Mouse (Mus musculus) testis, adult 2 months (tissue): Measurements from ENCODE around the gene Cxcr4. TPM values are rescaled to one million over a fixed set of nuclear protein-coding genes. Genes with fewer than 3 reads are reported as not detected.
"Not testable (repeated sequence)": the region's sequence is repeated elsewhere in the genome, so short reads cannot be mapped to it uniquely, and the experiment has no call there.

Source experiments
- H3K27ac ChIP-seq: fragments of 200-500 bp; 2 replicates; pipeline ENCODE4 v1.5.1; 2012; ENCODE audit warnings: low read depth, low read length; ENCODE audit not compliant: control insufficient read depth, insufficient read depth
- H3K27me3 ChIP-seq: fragments of 200-500 bp; 2 replicates; pipeline ENCODE4 v1.6.1; 2012; ENCODE audit warnings: mild to moderate bottlenecking, low read length, moderate library complexity; ENCODE audit not compliant: control insufficient read depth, insufficient read depth
- H3K36me3 ChIP-seq: fragments of 200-500 bp; 2 replicates; pipeline ENCODE4 v1.6.1; 2012; ENCODE audit warnings: mild to moderate bottlenecking, low read length; ENCODE audit not compliant: control insufficient read depth, insufficient read depth
- H3K4me1 ChIP-seq: fragments of 200-500 bp; 2 replicates; pipeline ENCODE4 v1.6.1; 2012; ENCODE audit warnings: low read length; ENCODE audit not compliant: control insufficient read depth, insufficient read depth
- H3K4me3 ChIP-seq: fragments of 200-500 bp; 2 replicates; pipeline ENCODE4 v1.5.1; 2012; ENCODE audit warnings: low read depth, mild to moderate bottlenecking, low read length, moderate library complexity, mixed read lengths; ENCODE audit not compliant: control insufficient read depth
- CTCF ChIP-seq: fragments of 200-500 bp; IDR thresholded peaks from 2 replicates; pipeline ENCODE4 v1.5.1; 2012; ENCODE audit warnings: low read depth, mild to moderate bottlenecking, inconsistent platforms, low read length, moderate library complexity; ENCODE audit not compliant: control insufficient read depth, insufficient read depth, insufficient replicate concordance
- POLR2A ChIP-seq: fragments of 200-500 bp; IDR thresholded peaks from 2 replicates; pipeline ENCODE4 v1.6.1; 2012; ENCODE audit warnings: low read depth, mild to moderate bottlenecking, inconsistent platforms, low read length, moderate library complexity; ENCODE audit not compliant: control insufficient read depth
- polyA plus RNA-seq: library from polyadenylated mRNA; depleted of rRNA; stranded (reverse); fragments of >200 nt; gene quantifications from 2 replicates; pipeline ENCODE4 v1.2.3, GENCODE M21; 2012

The Cxcr4 gene
- polyA plus RNA-seq, 1 experiment, result 11.1 TPM

- Histone ChIP-seq H3K27me3 (no peaks in the 10 kb centered on the region; the same call in 1 of the 2 replicates), H3K27ac (no peak overlapping the region), H3K4me3 (no peak overlapping the region), H3K4me1 (peaks cover 17% of the 10 kb centered on the region), H3K36me3 (no peaks in the 10 kb centered on the region)
- TF ChIP-seq CTCF (no peak), POLR2A (no peak)
These were observed 2.1 kb downstream of the Cxcr4 start for GRCm38 (mm10) chr1:128590011-128590410.

- H3K4me3 ChIP-seq, result no peak overlapping the region
- no peaks in the 10 kb centered on the region; the same call in 1 of the 2 replicates for H3K27me3 ChIP-seq
- H3K36me3 ChIP-seq, result no peaks in the 10 kb centered on the region
- H3K4me1 ChIP-seq, result peaks cover 17% of the 10 kb centered on the region
- TF ChIP-seq CTCF (no peak), POLR2A (no peak)
- no peak overlapping the region for H3K27ac ChIP-seq
These were observed 2.6 kb downstream of the Cxcr4 start for GRCm38 (mm10) chr1:128589488-128589887.

GRCm38 (mm10) chr1:128588337-128588736 is 3.8 kb downstream of the Cxcr4 start:
- H3K27me3 ChIP-seq, result no peaks in the 10 kb centered on the region; the same call in 1 of the 2 replicates
- no peak for TF ChIP-seq CTCF
- no peak for TF ChIP-seq POLR2A
- peaks cover 17% of the 10 kb centered on the region for H3K4me1 ChIP-seq
- H3K27ac ChIP-seq, result no peak overlapping the region
- H3K4me3 ChIP-seq, result no peak overlapping the region
- no peaks in the 10 kb centered on the region for H3K36me3 ChIP-seq

- Histone ChIP-seq H3K27ac (no peak overlapping the region), H3K36me3 (no peaks in the 10 kb centered on the region), H3K4me3 (no peak overlapping the region), H3K27me3 (no peaks in the 10 kb centered on the region; the same call in 1 of the 2 replicates), H3K4me1 (peaks cover 12% of the 10 kb centered on the region)
- no peak for TF ChIP-seq CTCF
- no peak for TF ChIP-seq POLR2A
These were observed 4.9 kb downstream of the Cxcr4 start for GRCm38 (mm10) chr1:128586928-128587780.

GRCm38 (mm10) chr1:128586162-128586927 is 5.7 kb downstream of the Cxcr4 start:
- no peak overlapping the region for H3K4me3 ChIP-seq
- H3K27ac ChIP-seq, result no peak overlapping the region
- H3K4me1 ChIP-seq, result peaks cover 6% of the 10 kb centered on the region
- H3K27me3 ChIP-seq, result no peaks in the 10 kb centered on the region; the same call in 1 of the 2 replicates
- H3K36me3 ChIP-seq, result no peaks in the 10 kb centered on the region
- no peak for TF ChIP-seq CTCF
- TF ChIP-seq POLR2A, result no peak

- H3K27ac ChIP-seq, result no peak overlapping the region
- no peak overlapping the region for H3K4me3 ChIP-seq
- H3K4me1 ChIP-seq, result peaks cover under 1% of the 10 kb centered on the region; the same call in 1 of the 2 replicates
- no peaks in the 10 kb centered on the region for H3K36me3 ChIP-seq
- H3K27me3 ChIP-seq, result no peaks in the 10 kb centered on the region; the same call in 1 of the 2 replicates
- TF ChIP-seq POLR2A, result no peak
- TF ChIP-seq CTCF, result no peak
These were observed 6.5 kb downstream of the Cxcr4 start for GRCm38 (mm10) chr1:128585396-128586161.

GRCm38 (mm10) chr1:128584716-128585115 is 7.4 kb downstream of the Cxcr4 start:
- not testable (repeated sequence) for H3K36me3 ChIP-seq, H3K27ac ChIP-seq, H3K4me3 ChIP-seq, H3K4me1 ChIP-seq, H3K27me3 ChIP-seq
